Mouse (Mus musculus) liver, embryonic 11.5 days (tissue): ENCODE measurements at regions not wholly inside any gene's neighbourhood (a gene's known extent, or its start where the extent isn't known, plus 50 kb on each side); places are given as distances from the start of the nearest gene placed in this dataset.

Source experiments
- ATAC-seq: fragments of 200-750 bp; cut with Nextera tagmentation; replicated peaks from 2 replicates; pipeline ENCODE4 v1.8.0; 2017; ENCODE audit warnings: moderate number of reproducible peaks, mild to moderate bottlenecking, moderate TSS enrichment, moderate library complexity; ENCODE audit not compliant: low FRiP score
- DNase-seq: peaks from one replicate; pipeline ENCODE4 v3.0.0-alpha.2; 2017; ENCODE audit warnings: low spot score
- H3K27ac ChIP-seq: fragments of 300-500 bp; sonication (generic); 2 replicates; pipeline ENCODE4 v1.5.1; 2014; ENCODE audit warnings: mild to moderate bottlenecking, low read depth, low read length, control low read depth
- H3K27me3 ChIP-seq: fragments of 300-500 bp; sonication (generic); replicated peaks from 2 replicates; pipeline ENCODE4 v1.6.1; 2014; ENCODE audit warnings: low read length, mixed read lengths; ENCODE audit not compliant: control insufficient read depth, insufficient read depth
- H3K36me3 ChIP-seq: fragments of 300-500 bp; sonication (generic); 2 replicates; pipeline ENCODE4 v1.6.1; 2014; ENCODE audit warnings: mild to moderate bottlenecking, low read length, moderate library complexity, mixed read lengths; ENCODE audit not compliant: control insufficient read depth, insufficient read depth
- H3K4me1 ChIP-seq: fragments of 300-500 bp; sonication (generic); replicated peaks from 2 replicates; pipeline ENCODE4 v1.6.1; 2014; ENCODE audit warnings: low read length, mixed read lengths; ENCODE audit not compliant: control insufficient read depth, insufficient read depth
- H3K4me2 ChIP-seq: fragments of 300-500 bp; sonication (generic); 2 replicates; pipeline ENCODE4 v1.6.1; 2014; ENCODE audit warnings: mild to moderate bottlenecking, control low read depth, moderate library complexity
- H3K4me3 ChIP-seq: fragments of 300-500 bp; sonication (generic); 2 replicates; pipeline ENCODE4 v1.5.1; 2014; ENCODE audit warnings: low read depth, low read length, control low read depth
- H3K9ac ChIP-seq: fragments of 300-500 bp; sonication (generic); 2 replicates; pipeline ENCODE4 v1.6.1; 2014; ENCODE audit warnings: low read depth, low read length, control low read depth
- H3K9me3 ChIP-seq: fragments of 300-500 bp; sonication (generic); 2 replicates; pipeline ENCODE4 v1.6.1; 2016; ENCODE audit warnings: low read length, inconsistent platforms, mixed read lengths; ENCODE audit not compliant: control insufficient read depth
- WGBS: fragments of 180-500 bp; shearing (Covaris S2); extraction: QIAGEN DNeasy Blood & Tissue Kit; methylation state at CpG from one replicate; pipeline ENCODE4 v1.1.7; 2014; 5-methylcytosine and 5-hydroxymethylcytosine counted together

GRCm38 (mm10) chr1:127152840-127153239 is 52.0 kb upstream of the Mgat5 start:
- Histone ChIP-seq H3K4me3 (no peak overlapping the region), H3K9me3 (no peaks in the 10 kb centered on the region), H3K4me2 (no peak overlapping the region), H3K36me3 (no peaks in the 10 kb centered on the region), H3K4me1 (no peaks in the 10 kb centered on the region), H3K9ac (no peak overlapping the region), H3K27me3 (no peaks in the 10 kb centered on the region; the same call in 1 of the 2 replicates), H3K27ac (no peak overlapping the region)
- WGBS = 72% methylated on average over 6 of the region's 6 CpGs
- DNase-seq (no peak), ATAC-seq (no peak)

- DNase-seq = no peak
- WGBS = 42% methylated on average over 4 of the region's 4 CpGs
Measured at GRCm38 (mm10) chr1:127135521-127135920, 69.3 kb upstream of the Mgat5 start.

GRCm38 (mm10) chr1:127131871-127132270 is 72.9 kb upstream of the Mgat5 start:
- no peak for DNase-seq
- H3K9ac ChIP-seq = no peak overlapping the region
- H3K4me3 ChIP-seq = no peak overlapping the region
- no peaks in the 10 kb centered on the region for H3K27me3 ChIP-seq
- 75% methylated on average over 5 of the region's 5 CpGs for WGBS
- no peaks in the 10 kb centered on the region for H3K9me3 ChIP-seq
- no peak overlapping the region for H3K4me2 ChIP-seq
- no peaks in the 10 kb centered on the region for H3K4me1 ChIP-seq
- H3K27ac ChIP-seq = no peak overlapping the region
- H3K36me3 ChIP-seq = no peaks in the 10 kb centered on the region
- ATAC-seq = no peak

More at GRCm38 (mm10) chr1:127135521-127135920, 69.3 kb upstream of the Mgat5 start:
- no peak for ATAC-seq
- H3K4me3 ChIP-seq = no peak overlapping the region
- no peak overlapping the region for H3K4me2 ChIP-seq
- no peak overlapping the region for H3K27ac ChIP-seq
- H3K36me3 ChIP-seq = no peaks in the 10 kb centered on the region
- H3K9ac ChIP-seq = no peak overlapping the region
- no peaks in the 10 kb centered on the region for H3K27me3 ChIP-seq
- H3K9me3 ChIP-seq = no peaks in the 10 kb centered on the region
- H3K4me1 ChIP-seq = no peaks in the 10 kb centered on the region

- no peaks in the 10 kb centered on the region for H3K4me1 ChIP-seq
- H3K27me3 ChIP-seq = no peaks in the 10 kb centered on the region
- H3K36me3 ChIP-seq = no peaks in the 10 kb centered on the region
- no peak for ATAC-seq
- H3K9ac ChIP-seq = no peak overlapping the region
- no peak overlapping the region for H3K4me2 ChIP-seq
- H3K4me3 ChIP-seq = no peak overlapping the region
- 87% methylated on average over 5 of the region's 5 CpGs for WGBS
- DNase-seq = no peak
- no peaks in the 10 kb centered on the region for H3K9me3 ChIP-seq
- H3K27ac ChIP-seq = no peak overlapping the region
Measured at GRCm38 (mm10) chr1:127124862-127125261, 80.0 kb upstream of the Mgat5 start.

GRCm38 (mm10) chr1:127118019-127118418 is 86.8 kb upstream of the Mgat5 start:
- H3K9ac ChIP-seq = no peak overlapping the region
- no peaks in the 10 kb centered on the region for H3K9me3 ChIP-seq
- ATAC-seq = no peak
- no peaks in the 10 kb centered on the region for H3K4me1 ChIP-seq
- no peak overlapping the region for H3K27ac ChIP-seq
- H3K36me3 ChIP-seq = no peaks in the 10 kb centered on the region
- no peak for DNase-seq
- H3K27me3 ChIP-seq = no peaks in the 10 kb centered on the region
- 75% methylated on average over 1 of the region's 1 CpGs for WGBS
- no peak overlapping the region for H3K4me2 ChIP-seq
- no peak overlapping the region for H3K4me3 ChIP-seq

- H3K36me3 ChIP-seq = no peaks in the 10 kb centered on the region
- no peak overlapping the region for H3K4me2 ChIP-seq
- no peak overlapping the region for H3K9ac ChIP-seq
- H3K4me3 ChIP-seq = no peak overlapping the region
- H3K27ac ChIP-seq = no peak overlapping the region
- no peak for DNase-seq
- no peaks in the 10 kb centered on the region for H3K27me3 ChIP-seq
- ATAC-seq = no peak
- no peaks in the 10 kb centered on the region for H3K4me1 ChIP-seq
- H3K9me3 ChIP-seq = no peaks in the 10 kb centered on the region
- WGBS = 77% methylated on average over 5 of the region's 5 CpGs
Measured at GRCm38 (mm10) chr1:127107485-127107884, 97.3 kb upstream of the Mgat5 start.

GRCm38 (mm10) chr1:127105861-127106260 is 99.0 kb upstream of the Mgat5 start:
- H3K4me1 ChIP-seq = no peaks in the 10 kb centered on the region
- no peak overlapping the region for H3K4me3 ChIP-seq
- DNase-seq = no peak
- H3K9me3 ChIP-seq = no peaks in the 10 kb centered on the region
- no peak for ATAC-seq
- no peaks in the 10 kb centered on the region for H3K27me3 ChIP-seq
- no peak overlapping the region for H3K4me2 ChIP-seq
- no peak overlapping the region for H3K9ac ChIP-seq
- 82% methylated on average over 8 of the region's 8 CpGs for WGBS
- no peaks in the 10 kb centered on the region for H3K36me3 ChIP-seq
- no peak overlapping the region for H3K27ac ChIP-seq

GRCm38 (mm10) chr1:127103664-127104063 is 101.2 kb upstream of the Mgat5 start:
- ATAC-seq = no peak
- no peak overlapping the region for H3K9ac ChIP-seq
- H3K4me3 ChIP-seq = no peak overlapping the region
- no peaks in the 10 kb centered on the region for H3K36me3 ChIP-seq
- no peaks in the 10 kb centered on the region for H3K4me1 ChIP-seq
- no peak overlapping the region for H3K4me2 ChIP-seq
- H3K27ac ChIP-seq = no peak overlapping the region
- no peaks in the 10 kb centered on the region for H3K27me3 ChIP-seq
- WGBS = 59% methylated on average over 2 of the region's 2 CpGs
- no peak for DNase-seq
- H3K9me3 ChIP-seq = no peaks in the 10 kb centered on the region

- DNase-seq (no peak), ATAC-seq (no peak)
- H3K27ac ChIP-seq = no peak overlapping the region
- no peak overlapping the region for H3K4me2 ChIP-seq
- no peaks in the 10 kb centered on the region for H3K4me1 ChIP-seq
- no peaks in the 10 kb centered on the region for H3K9me3 ChIP-seq
- no peaks in the 10 kb centered on the region for H3K36me3 ChIP-seq
- H3K27me3 ChIP-seq = no peaks in the 10 kb centered on the region
- H3K4me3 ChIP-seq = no peak overlapping the region
- no peak overlapping the region for H3K9ac ChIP-seq
Measured at GRCm38 (mm10) chr1:127098871-127099420, 105.9 kb upstream of the Mgat5 start.
